13 mouse cellular contexts compared by ENCODE assay signal in genomic region chr6:134240988-134241387, GRCm38 (mm10).
DNase-seq lines count a peak whose midpoint lies in the region; ATAC-seq and TF ChIP-seq lines count a peak whose summit lies in the region.
"Had no signal": no experiment of that assay in that cellular context is flagged by ENCODE, and none has a peak within 500 bp of the region (broad histone marks: within the 10 kb centered on the region; RNA-seq: fewer than 3 reads in every experiment).

No protein-coding gene starts in this region.

- no peak overlapping the region for H3K9ac ChIP-seq in lung, embryonic 14.5 days
- H3K9ac ChIP-seq: heart, embryonic 15.5 days had no signal

- 0 out of 2 replicates have a peak, but pooled peaks cover 3% of the 10 kb centered on the region for H3K4me1 ChIP-seq in lung, embryonic 14.5 days (ENCODE audit: insufficient read depth)
- peaks cover 9% of the 10 kb centered on the region; the same call in 1 of the 2 replicates for H3K4me1 ChIP-seq in small intestine, adult 2 months (ENCODE audit: control insufficient read depth, insufficient read depth, insufficient read length, low read length)
- H3K4me1 ChIP-seq in embryonic facial prominence, embryonic 10.5 days: no peaks in the 10 kb centered on the region

- intact Hi-C loops in gastrocnemius, adult 2 months (cut with DNase I): loop anchor here (5.0 to 10.0 kb wide), 3 partner anchors 144 to 279 kb away; partner anchors contain the start of gene Etv6

- no peaks in the 10 kb centered on the region for H3K9me3 ChIP-seq in lung, embryonic 14.5 days (ENCODE audit: low read depth, low read length)
- H3K9me3 ChIP-seq in embryonic facial prominence, embryonic 10.5 days: peaks cover 9% of the 10 kb centered on the region; the same call in 1 of the 2 replicates
- H3K9me3 ChIP-seq: heart, embryonic 15.5 days had no signal

- 96% methylated on average over 4 of the region's 4 CpGs for WGBS in lung, embryonic 14.5 days
- 95% methylated on average over 4 of the region's 4 CpGs for WGBS in small intestine, adult 2 months
- WGBS in embryonic facial prominence, embryonic 10.5 days: 93% methylated on average over 4 of the region's 4 CpGs

- DNase-seq in gastrocnemius, adult 2 months: no peak
- no peak for DNase-seq in gastrocnemius, adult 8-10 months (ENCODE audit: low spot score in 2 of 2)
- no peak for DNase-seq in lung, embryonic 14.5 days
- no peak for DNase-seq in lung, adult 18-20 months
- DNase-seq in NIH3T3 (ENCODE audit: low read depth): peak; percentile 38
- DNase-seq in embryonic facial prominence, embryonic 10.5 days (ENCODE audit: low spot score): no peak
- DNase-seq: adrenal gland, adult 8-10 months; kidney, adult 9 months; layer of hippocampus, postnatal 36 days had no signal

- H3K27ac ChIP-seq in gastrocnemius, adult 2 months: no peak overlapping the region
- no peak overlapping the region for H3K27ac ChIP-seq in lung, embryonic 14.5 days (ENCODE audit: low read depth)
- no peak overlapping the region for H3K27ac ChIP-seq in small intestine, adult 2 months (ENCODE audit: insufficient read depth, low read depth, low read length)
- no peak overlapping the region for H3K27ac ChIP-seq in embryonic facial prominence, embryonic 10.5 days (replicated peaks)
- H3K27ac ChIP-seq: heart, embryonic 15.5 days had no signal

- ATAC-seq in lung, embryonic 14.5 days (ENCODE audit: insufficient read depth): no peak
- ATAC-seq in erythroblast, adult 5-6 weeks (replicated peaks; ENCODE audit: low FRiP score, poor library complexity, severe bottlenecking): no peak
- ATAC-seq: midbrain, embryonic 16.5 days had no signal

- H3K4me2 ChIP-seq in lung, embryonic 14.5 days: no peak overlapping the region
- H3K4me2 ChIP-seq: heart, embryonic 15.5 days had no signal

- TF ChIP-seq CTCF in gastrocnemius, adult 2 months (IDR thresholded peaks at IDR 0.05): peak; percentile 46
- peak; percentile 58 for TF ChIP-seq CTCF in lung, embryonic 14.5 days (IDR thresholded peaks at IDR 0.05; ENCODE audit: low read depth)
- TF ChIP-seq CTCF in small intestine, adult 2 months (IDR thresholded peaks at IDR 0.05; ENCODE audit: extremely low read depth, insufficient read length, insufficient replicate concordance, low read depth, low read length): peak; percentile 51; the same call in 1 of the 2 replicates

- H3K4me3 ChIP-seq in gastrocnemius, adult 2 months: no peak overlapping the region
- no peak overlapping the region for H3K4me3 ChIP-seq in lung, embryonic 14.5 days (ENCODE audit: low read depth, low read length)
- H3K4me3 ChIP-seq in small intestine, adult 2 months (ENCODE audit: low read depth, low read length): no peak overlapping the region
- H3K4me3 ChIP-seq in embryonic facial prominence, embryonic 10.5 days: no peak overlapping the region
- H3K4me3 ChIP-seq: heart, embryonic 15.5 days had no signal

- peaks cover 18% of the 10 kb centered on the region; the same call in 1 of the 2 replicates for H3K36me3 ChIP-seq in lung, embryonic 14.5 days (ENCODE audit: insufficient read depth)
- H3K36me3 ChIP-seq in small intestine, adult 2 months (ENCODE audit: control insufficient read depth, insufficient read depth, low read length): peaks cover 2% of the 10 kb centered on the region; the same call in 1 of the 2 replicates
- H3K36me3 ChIP-seq in embryonic facial prominence, embryonic 10.5 days (replicated peaks): peaks cover 70% of the 10 kb centered on the region

- TF ChIP-seq POLR2A in small intestine, adult 2 months (IDR thresholded peaks at IDR 0.05; ENCODE audit: low read depth, low read length): no peak

- no peaks in the 10 kb centered on the region for H3K27me3 ChIP-seq in lung, embryonic 14.5 days (ENCODE audit: insufficient read depth, low read length)
- no peaks in the 10 kb centered on the region for H3K27me3 ChIP-seq in small intestine, adult 2 months (ENCODE audit: control insufficient read depth, insufficient read depth, low read length)
- H3K27me3 ChIP-seq in embryonic facial prominence, embryonic 10.5 days (replicated peaks; ENCODE audit: low read depth, poor library complexity, severe bottlenecking): no peaks in the 10 kb centered on the region
- H3K27me3 ChIP-seq: heart, embryonic 15.5 days had no signal
